Mouse (Mus musculus): ENCODE measurements around the gene Mycl.

GRCm38 (mm10) chr4:122987421-122987820, 8.0 kb upstream of the Mycl start:
- no peak for TF ChIP-seq MAX (IDR thresholded peaks at IDR 0.05; ENCODE audit: low read length)
- TF ChIP-seq EP300 (IDR thresholded peaks at IDR 0.05; ENCODE audit: low read depth in 1 of 2, low read length in 2 of 2), result no peak
- no peak for TF ChIP-seq GATA1 (IDR thresholded peaks at IDR 0.05; ENCODE audit: low read depth, low read length)
- no peak for TF ChIP-seq CTCF (IDR thresholded peaks at IDR 0.05 in 2 of 3, conservative IDR thresholded peaks at IDR 0.05 in 1 of 3; ENCODE audit: control insufficient read depth in 1 of 3, insufficient read depth in 1 of 3, low read depth in 2 of 3, low read length in 3 of 3, poor library complexity in 1 of 3, severe bottlenecking in 1 of 3)
- TF ChIP-seq SIN3A (IDR thresholded peaks at IDR 0.05; ENCODE audit: low read length), result no peak
- TF ChIP-seq NELFE (IDR thresholded peaks at IDR 0.05; ENCODE audit: low read depth, low read length), result no peak
- no peak for TF ChIP-seq POLR2A (IDR thresholded peaks at IDR 0.05; ENCODE audit: control insufficient read depth in 1 of 2, insufficient read depth in 1 of 2, low read depth in 1 of 2, low read length in 2 of 2, poor library complexity in 1 of 2)
- no peak for TF ChIP-seq UBTF (IDR thresholded peaks at IDR 0.05; ENCODE audit: borderline replicate concordance, insufficient read depth, low read depth, low read length)
- TF ChIP-seq MYB (IDR thresholded peaks at IDR 0.05; ENCODE audit: low read depth, low read length), result no peak
